Mouse (Mus musculus) frontal cortex, adult (tissue): ENCODE results near the gene Rapgef5.

Source experiments
- ATAC-seq: cut with Nextera tagmentation; 2 replicates; pipeline ENCODE4 v1.9.2; 2017; ENCODE audit warnings: mild to moderate bottlenecking, moderate library complexity, mixed read lengths; ENCODE audit not compliant: low TSS enrichment

The Rapgef5 gene

DNA sequence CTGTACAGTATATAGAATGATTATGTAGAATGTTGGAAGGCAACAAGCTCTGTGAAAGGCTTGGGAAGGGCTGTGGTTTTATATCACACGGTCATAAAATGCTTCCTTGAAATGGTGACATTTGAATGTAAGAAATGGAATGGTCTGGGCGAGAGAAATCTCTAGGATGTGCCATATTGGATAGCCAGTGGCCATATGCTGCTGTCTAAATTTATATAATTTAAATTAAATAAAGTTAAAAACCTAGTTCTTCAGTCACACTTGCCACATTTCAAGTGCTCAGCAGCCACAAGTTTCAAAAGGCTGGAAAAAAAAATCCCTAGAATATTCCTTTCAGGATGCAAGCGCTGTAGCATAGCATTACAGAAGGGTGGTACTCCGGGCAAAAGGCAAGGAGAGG is 14.8 kb downstream of the Rapgef5 start:
- ATAC-seq, result no peak

DNA sequence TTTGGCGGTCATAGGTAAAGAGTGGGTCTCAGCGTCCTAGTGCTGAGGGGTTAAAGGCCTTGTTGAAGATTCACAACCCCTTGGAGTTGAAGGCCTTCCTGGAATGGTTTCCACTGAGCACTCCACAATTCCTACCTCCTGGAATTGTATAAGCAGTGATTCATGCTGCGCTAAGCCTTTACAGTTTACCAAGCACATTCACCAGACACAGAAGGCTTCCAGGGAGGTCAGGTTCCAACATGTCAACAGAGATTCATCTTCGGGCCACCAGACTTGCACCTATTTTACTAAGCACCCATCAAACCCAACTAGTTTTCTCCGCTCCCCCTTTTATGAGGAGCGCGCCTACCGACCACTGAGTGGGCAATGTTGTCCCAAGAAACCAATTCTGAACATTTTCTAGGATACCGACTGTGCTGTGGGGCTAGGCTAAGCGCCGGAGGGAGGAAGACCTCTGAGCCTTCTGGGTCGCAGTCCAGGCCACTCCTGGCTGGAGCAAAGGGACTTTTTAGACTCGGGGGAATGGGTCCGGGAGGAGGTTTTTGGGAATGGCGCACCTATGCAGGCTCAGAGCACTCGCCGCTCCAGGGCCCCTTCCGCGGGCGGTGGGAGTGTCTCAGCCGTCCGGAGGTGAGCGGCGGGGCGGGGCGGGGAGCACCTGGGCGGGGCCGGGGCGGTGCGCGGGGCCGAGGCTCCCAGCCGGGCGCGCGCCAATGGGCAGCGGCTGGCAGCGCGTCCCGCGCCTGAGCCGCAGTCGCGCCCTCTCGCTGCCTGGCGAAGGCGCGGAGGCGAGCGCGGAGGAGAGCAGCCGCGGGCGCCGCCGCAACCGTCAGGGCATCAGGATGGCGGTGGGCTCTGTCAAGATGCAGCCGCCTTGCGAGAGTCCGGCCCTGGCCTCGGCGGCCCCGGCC is 17.2 kb downstream of the Rapgef5 start:
- peak; percentile 38 for ATAC-seq

GRCm38 (mm10) chr12:117534087-117534751 is 17.9 kb downstream of the Rapgef5 start:
- ATAC-seq, result peak; percentile 53

DNA sequence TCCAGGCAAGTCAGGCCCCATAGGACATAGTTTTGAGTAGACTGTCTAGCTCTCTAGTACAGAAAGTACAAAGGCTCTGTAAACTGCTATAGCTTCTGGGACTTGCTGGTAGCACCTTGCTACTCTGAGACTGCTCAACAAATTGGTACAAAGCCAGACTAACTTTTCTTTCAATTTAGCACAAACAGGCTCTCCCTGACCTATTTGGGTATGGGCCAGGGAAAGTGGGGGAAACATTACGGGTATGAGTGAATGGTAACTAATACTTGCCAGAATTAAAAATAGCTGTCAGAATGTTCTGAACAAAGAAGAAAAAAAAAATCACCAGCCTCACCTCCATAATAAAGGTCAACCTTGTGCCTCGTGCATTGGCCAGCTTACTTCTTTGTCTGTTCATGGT is 24.1 kb downstream of the Rapgef5 start:
- no peak for ATAC-seq

DNA sequence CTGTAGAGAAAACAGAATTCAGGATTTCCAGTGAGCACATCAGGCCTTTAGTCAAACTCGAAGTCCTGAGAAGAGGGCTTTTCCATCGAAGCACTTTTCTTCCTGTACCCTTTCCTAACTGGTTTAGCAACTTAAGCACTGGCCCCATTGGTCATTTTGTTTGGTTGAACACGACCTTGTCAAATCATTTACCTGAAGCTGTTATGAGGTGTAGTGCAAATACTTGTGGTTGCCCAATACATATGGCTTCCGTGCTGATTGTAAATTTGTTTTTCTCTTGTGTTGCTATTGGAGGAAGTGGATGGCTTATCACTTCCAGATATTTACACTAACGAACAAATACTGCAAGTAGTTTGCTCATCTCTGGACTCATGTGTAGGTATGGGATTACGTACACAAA is 29.0 kb downstream of the Rapgef5 start:
- ATAC-seq, result no peak

- 0 out of 2 replicates have a peak, but pooled peaks have one; percentile 14 for ATAC-seq
These were observed 37.1 kb downstream of the Rapgef5 start for GRCm38 (mm10) chr12:117553353-117553752.

GRCm38 (mm10) chr12:117554612-117555063 is 38.4 kb downstream of the Rapgef5 start:
- no peak for ATAC-seq

- peak; percentile 11; the same call in 1 of the 2 replicates for ATAC-seq
These were observed 44.2 kb downstream of the Rapgef5 start for GRCm38 (mm10) chr12:117560450-117560849.

DNA sequence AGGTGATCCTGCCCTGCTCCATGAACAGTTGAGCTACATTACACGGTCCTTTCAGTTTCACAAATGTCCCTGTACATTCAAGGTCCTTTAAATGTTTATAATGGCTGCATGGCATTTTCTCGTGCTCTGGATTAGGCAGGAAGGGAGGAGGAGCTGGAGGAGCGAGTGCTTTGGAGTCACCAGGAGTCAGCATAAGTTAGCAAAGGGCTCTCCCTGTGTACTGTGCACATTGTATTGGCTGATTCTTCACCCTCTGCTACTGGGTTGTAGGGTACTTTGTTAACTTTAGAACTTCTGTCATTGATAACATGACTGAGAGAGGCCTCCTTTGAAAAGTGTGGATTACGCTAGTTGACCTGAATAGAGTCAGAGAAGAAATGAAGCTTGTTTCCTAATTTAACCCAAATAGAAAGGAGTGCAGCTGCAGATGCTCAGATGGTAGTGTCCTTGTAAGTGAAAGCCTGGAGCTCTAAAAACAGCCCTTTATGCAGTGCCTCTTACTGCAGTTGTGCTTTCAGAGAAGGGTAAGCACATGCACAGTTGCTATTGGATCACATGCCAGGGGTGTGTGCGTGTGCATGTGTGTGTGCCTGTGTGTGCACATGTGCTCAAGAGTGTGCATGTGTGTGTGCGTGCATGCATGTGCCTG is 45.3 kb downstream of the Rapgef5 start:
- ATAC-seq, result peak; percentile 70

GRCm38 (mm10) chr12:117562085-117562484 is 45.8 kb downstream of the Rapgef5 start:
- no peak for ATAC-seq

- no peak for ATAC-seq
These were observed 47.6 kb downstream of the Rapgef5 start for GRCm38 (mm10) chr12:117563859-117564258.

DNA sequence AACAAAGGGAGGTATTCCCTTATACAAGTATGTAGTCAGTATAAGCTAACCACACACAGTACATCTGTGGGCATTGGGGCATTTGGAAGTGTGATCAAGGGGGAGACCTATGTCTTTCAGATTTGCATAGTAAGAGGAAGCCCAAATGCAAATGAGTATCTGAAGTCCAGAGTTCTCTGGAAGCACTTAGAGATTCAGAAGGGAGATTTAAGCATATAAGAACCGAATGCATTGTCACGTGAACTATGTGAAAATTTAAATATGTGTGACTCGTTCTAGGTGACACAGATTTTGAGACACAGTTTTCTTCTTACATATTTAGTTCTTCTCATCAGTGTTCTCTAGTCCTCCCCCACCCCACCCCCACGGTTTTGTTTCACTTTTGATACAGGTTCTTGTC is 50.0 kb downstream of the Rapgef5 start:
- ATAC-seq, result no peak

- 0 out of 2 replicates have a peak, but pooled peaks have one; percentile 18 for ATAC-seq
These were observed 53.4 kb downstream of the Rapgef5 start for GRCm38 (mm10) chr12:117569671-117570070.

DNA sequence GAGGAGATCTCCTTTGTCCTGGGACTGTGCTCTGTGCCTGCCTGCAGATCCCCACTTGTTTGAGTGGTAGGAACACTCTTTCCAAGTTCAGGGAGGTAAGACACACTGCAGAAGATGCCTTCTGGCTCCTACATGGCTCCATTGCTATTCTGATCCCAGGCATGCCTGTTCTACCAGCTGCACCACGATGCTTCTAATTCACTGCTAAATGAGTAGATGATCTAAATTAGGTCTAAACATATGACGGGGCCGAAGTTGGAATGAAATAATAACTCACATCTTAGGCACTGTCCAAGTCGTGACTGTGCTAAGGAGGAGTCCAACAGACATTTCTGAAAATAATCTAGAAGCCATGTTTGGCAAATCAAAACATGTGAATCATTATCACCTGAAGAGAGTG is 68.0 kb downstream of the Rapgef5 start:
- ATAC-seq, result peak; percentile 74

DNA sequence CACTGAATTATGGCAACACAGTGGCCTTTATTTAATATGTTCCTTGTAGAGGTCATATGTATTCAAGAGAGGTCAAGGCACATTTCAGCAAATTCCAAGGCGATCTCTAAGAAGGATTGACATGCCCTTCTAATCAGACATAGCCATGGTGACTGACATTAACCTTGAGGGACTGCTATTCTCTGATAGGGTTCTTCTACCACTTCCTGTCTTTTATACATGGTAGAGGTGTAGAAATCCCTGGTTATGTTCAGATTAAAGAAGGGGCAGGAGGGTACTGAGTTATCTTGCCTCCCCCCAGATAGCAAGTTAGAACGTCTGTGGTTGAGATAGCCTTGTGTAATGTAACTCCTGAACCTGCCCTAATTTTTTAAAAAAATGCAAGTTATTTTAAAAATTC is 69.1 kb downstream of the Rapgef5 start:
- ATAC-seq, result no peak

DNA sequence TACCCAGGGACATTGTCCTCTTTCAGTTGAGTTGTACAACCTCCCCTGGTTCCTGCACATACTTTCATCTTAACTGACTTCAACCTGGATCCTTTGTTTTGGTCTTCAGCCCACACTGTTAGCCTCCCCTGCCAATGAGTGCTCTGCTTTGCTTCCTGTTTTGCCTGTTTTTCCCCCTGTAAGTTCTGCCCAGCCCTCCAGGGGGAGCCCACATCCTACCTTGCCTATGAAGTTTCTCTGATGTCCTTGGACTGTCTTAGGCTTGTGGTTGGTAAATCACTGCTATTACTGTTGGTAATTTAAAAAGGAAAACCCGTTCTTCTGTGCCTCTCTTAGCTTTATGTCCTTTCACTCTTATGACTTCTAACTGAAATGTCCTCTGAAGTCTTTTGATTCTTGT is 69.8 kb downstream of the Rapgef5 start:
- peak; percentile 70 for ATAC-seq

- ATAC-seq, result no peak
These were observed 72.9 kb downstream of the Rapgef5 start for GRCm38 (mm10) chr12:117589186-117589585.

DNA sequence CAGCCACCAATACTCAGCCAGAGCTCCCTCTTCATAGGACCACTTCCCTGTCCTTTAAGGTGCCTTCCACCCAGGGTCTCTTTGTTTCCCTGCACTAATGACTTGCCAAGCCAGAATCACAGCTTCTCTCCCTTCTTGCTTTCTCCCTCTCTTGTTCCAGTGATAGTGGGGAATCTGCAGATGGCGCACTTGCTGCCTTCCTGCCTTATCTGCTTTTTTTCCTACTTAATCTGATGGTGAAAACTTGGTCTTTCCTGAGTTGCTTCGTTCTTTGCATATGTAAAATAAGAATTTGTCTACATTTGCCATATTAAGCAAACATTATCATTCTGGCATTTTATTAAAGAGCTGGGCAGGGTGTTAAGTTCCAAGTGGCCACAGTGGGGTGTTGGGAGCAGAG is 75.7 kb downstream of the Rapgef5 start:
- ATAC-seq, result 0 out of 2 replicates have a peak, but pooled peaks have one; percentile 27

DNA sequence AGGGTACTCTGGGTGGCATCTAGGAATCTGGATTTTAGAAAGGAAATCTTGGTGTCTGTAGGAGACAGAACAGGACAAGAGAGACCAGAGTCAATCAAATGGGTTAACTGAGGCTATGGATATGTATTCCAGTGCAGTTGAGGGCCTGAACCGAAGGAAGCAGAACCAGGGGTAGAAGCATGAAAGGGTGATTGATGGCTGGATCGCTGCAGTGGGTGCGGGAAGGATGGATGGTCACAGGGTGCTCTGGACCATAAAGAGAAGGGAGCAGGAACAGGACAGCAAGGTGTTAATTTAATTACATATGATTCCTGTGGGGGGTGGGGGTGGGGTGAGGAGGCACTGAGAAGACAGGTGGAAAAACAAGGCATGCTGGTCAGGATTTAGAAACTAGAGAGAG is 76.3 kb downstream of the Rapgef5 start:
- ATAC-seq, result no peak

DNA sequence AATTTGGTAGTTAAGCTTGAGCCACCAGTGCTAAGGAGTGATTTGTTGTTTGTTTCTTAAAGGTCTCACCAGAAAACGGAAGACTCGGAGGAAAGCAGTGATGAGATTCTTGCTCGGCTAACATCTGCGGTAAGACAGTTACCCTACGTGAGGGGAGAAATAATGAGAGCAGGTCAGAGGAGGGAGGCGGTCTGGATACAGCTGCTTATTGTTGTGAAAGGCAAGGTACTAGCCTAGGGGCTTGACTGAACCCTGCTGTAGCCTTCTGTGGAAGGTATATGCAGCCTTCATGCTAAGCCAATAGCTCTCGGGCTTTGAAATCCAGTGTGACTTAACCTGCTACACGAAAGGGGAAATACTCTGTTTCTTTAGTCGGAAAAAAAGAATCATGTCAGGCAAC is 78.9 kb downstream of the Rapgef5 start:
- no peak for ATAC-seq

- no peak for ATAC-seq
These were observed 81.9 kb downstream of the Rapgef5 start for GRCm38 (mm10) chr12:117598190-117598589.

- ATAC-seq, result no peak
These were observed 89.7 kb downstream of the Rapgef5 start for GRCm38 (mm10) chr12:117605966-117606365.
